Mouse (Mus musculus) MEL (cell line): ENCODE measurements around the gene Cpeb2. TPM values are rescaled to one million over a fixed set of nuclear protein-coding genes. Genes with fewer than 3 reads are reported as not detected.

ENCODE experiments used
- DNase-seq: peaks from one replicate; pipeline ENCODE4 v3.0.0; 2011; ENCODE audit warnings: low read depth, low spot score
- H3K27ac ChIP-seq: 2 replicates; pipeline ENCODE4 v1.5.1; 2012; ENCODE audit warnings: low read depth, mild to moderate bottlenecking, control low read depth, low read length, moderate library complexity; ENCODE audit not compliant: control insufficient read depth
- H3K27me3 ChIP-seq, 2 experiments: fragments of 150-350 bp in 1 of 2; sonication (generic) in 1 of 2; 2 replicates each; pipeline ENCODE4 v1.6.1; 2012; ENCODE audit warnings: low read length in 2 of 2, mild to moderate bottlenecking in 2 of 2, improper control_type of control experiment in 1 of 2, moderate library complexity in 1 of 2; ENCODE audit not compliant: insufficient read depth in 2 of 2, control insufficient read depth in 1 of 2
- H3K36me3 ChIP-seq, 2 experiments: 2 replicates each; pipeline ENCODE4 v1.6.1; 2012 to 2014; ENCODE audit warnings: low read length in 2 of 2, improper control_type of control experiment in 1 of 2, inconsistent platforms in 1 of 2, mild to moderate bottlenecking in 1 of 2; ENCODE audit not compliant: insufficient read depth in 2 of 2, control insufficient read depth in 1 of 2
- H3K4me1 ChIP-seq, 2 experiments: fragments of 150-350 bp in 1 of 2; sonication (generic) in 1 of 2; 2 replicates each; pipeline ENCODE4 v1.6.1; 2012; ENCODE audit warnings: low read length in 2 of 2, improper control_type of control experiment in 1 of 2, mild to moderate bottlenecking in 1 of 2; ENCODE audit not compliant: insufficient read depth in 2 of 2, control insufficient read depth in 1 of 2
- H3K4me3 ChIP-seq, 2 experiments: fragments of 150-350 bp in 1 of 2; sonication (generic) in 1 of 2; 2 replicates each; pipeline ENCODE4 v1.5.1; 2012; ENCODE audit warnings: low read depth in 2 of 2, low read length in 2 of 2, mild to moderate bottlenecking in 2 of 2, moderate library complexity in 2 of 2, control low read depth in 1 of 2, improper control_type of control experiment in 1 of 2; ENCODE audit not compliant: control insufficient read depth in 1 of 2, insufficient read depth in 1 of 2
- H3K79me2 ChIP-seq: 2 replicates; pipeline ENCODE4 v1.6.1; 2012; ENCODE audit warnings: mild to moderate bottlenecking, low read length, moderate library complexity; ENCODE audit not compliant: control insufficient read depth, poor library complexity, insufficient read depth
- H3K9ac ChIP-seq: 2 replicates; pipeline ENCODE4 v1.6.1; 2012; ENCODE audit warnings: low read depth, mild to moderate bottlenecking, control low read depth, low read length, moderate library complexity; ENCODE audit not compliant: control insufficient read depth, poor library complexity, severe bottlenecking
- H3K9me3 ChIP-seq: fragments of 150-350 bp; sonication (generic); replicated peaks from 2 replicates; pipeline ENCODE4 v1.6.1; 2012; ENCODE audit warnings: mild to moderate bottlenecking, low read length, improper control_type of control experiment, moderate library complexity; ENCODE audit not compliant: insufficient read depth
- CHD1 ChIP-seq: IDR thresholded peaks from 2 replicates; pipeline ENCODE4 v1.6.1; 2012; ENCODE audit warnings: low read depth, mild to moderate bottlenecking, inconsistent platforms, low read length, improper control_type of control experiment
- CHD2 ChIP-seq: IDR thresholded peaks from 2 replicates; pipeline ENCODE4 v1.6.1; 2011; ENCODE audit warnings: low read length, improper control_type of control experiment
- ELF1 ChIP-seq: IDR thresholded peaks from 2 replicates; pipeline ENCODE4 v1.6.1; 2014; ENCODE audit warnings: low read depth, mild to moderate bottlenecking, inconsistent platforms, low read length, improper control_type of control experiment, moderate library complexity
- HCFC1 ChIP-seq: IDR thresholded peaks from 2 replicates; pipeline ENCODE4 v1.6.1; 2012; ENCODE audit warnings: low read depth, mild to moderate bottlenecking, inconsistent platforms, low read length, improper control_type of control experiment, moderate library complexity
- KAT2A ChIP-seq: conservative IDR thresholded peaks from 2 replicates; pipeline ENCODE4 v1.6.1; 2012; ENCODE audit warnings: low read depth, low read length, improper control_type of control experiment, inconsistent platforms
- MAFK ChIP-seq: IDR thresholded peaks from 2 replicates; pipeline ENCODE4 v1.6.1; 2011; ENCODE audit warnings: low read depth, mild to moderate bottlenecking, low read length, improper control_type of control experiment, borderline replicate concordance
- MAX ChIP-seq: IDR thresholded peaks from 2 replicates; pipeline ENCODE4 v1.6.1; 2011; ENCODE audit warnings: low read length, improper control_type of control experiment
- MEF2A ChIP-seq: IDR thresholded peaks from 2 replicates; pipeline ENCODE4 v1.6.1; 2014; ENCODE audit warnings: low read depth, mild to moderate bottlenecking, inconsistent platforms, low read length, improper control_type of control experiment; ENCODE audit not compliant: poor library complexity, insufficient replicate concordance, severe bottlenecking; ENCODE audit errors: extremely low read depth
- MYB ChIP-seq: IDR thresholded peaks from 2 replicates; pipeline ENCODE4 v1.6.1; 2011; ENCODE audit warnings: mild to moderate bottlenecking, low read depth, low read length, improper control_type of control experiment
- MYC ChIP-seq: IDR thresholded peaks from 2 replicates; pipeline ENCODE4 v1.6.1; 2011; ENCODE audit warnings: low read depth, mild to moderate bottlenecking, low read length, improper control_type of control experiment, moderate library complexity
- NRF1 ChIP-seq: IDR thresholded peaks from 2 replicates; pipeline ENCODE4 v1.6.1; 2014; ENCODE audit warnings: low read depth, mild to moderate bottlenecking, inconsistent platforms, low read length, improper control_type of control experiment, moderate library complexity; ENCODE audit not compliant: poor library complexity, insufficient read depth, severe bottlenecking
- POLR2A ChIP-seq, 2 experiments: IDR thresholded peaks; 2 replicates each; pipeline ENCODE4 v1.6.1; 2011 to 2012; ENCODE audit warnings: low read length in 2 of 2, mild to moderate bottlenecking in 2 of 2, control low read depth in 1 of 2, improper control_type of control experiment in 1 of 2, low read depth in 1 of 2, moderate library complexity in 1 of 2; ENCODE audit not compliant: control insufficient read depth in 1 of 2, insufficient read depth in 1 of 2, poor library complexity in 1 of 2
- RAD21 ChIP-seq: IDR thresholded peaks from 2 replicates; pipeline ENCODE4 v1.6.1; 2011; ENCODE audit warnings: mild to moderate bottlenecking, low read depth, low read length, improper control_type of control experiment
- TAL1 ChIP-seq: IDR thresholded peaks from 2 replicates; pipeline ENCODE4 v1.6.1; 2012; ENCODE audit warnings: mild to moderate bottlenecking, inconsistent platforms, low read length, moderate library complexity, mixed read lengths
- TBP ChIP-seq: IDR thresholded peaks from 2 replicates; pipeline ENCODE4 v1.8.0; 2011; ENCODE audit warnings: low read depth, low read length, improper control_type of control experiment
- USF2 ChIP-seq, 2 experiments: IDR thresholded peaks; 2 replicates each; pipeline ENCODE4 v1.6.1; 2011 to 2012; ENCODE audit warnings: improper control_type of control experiment in 2 of 2, low read length in 2 of 2, borderline replicate concordance in 1 of 2, inconsistent platforms in 1 of 2, low read depth in 1 of 2, mild to moderate bottlenecking in 1 of 2; ENCODE audit not compliant: insufficient read depth in 1 of 2
- ZC3H11A ChIP-seq: IDR thresholded peaks from 2 replicates; pipeline ENCODE4 v1.6.1; 2012; ENCODE audit warnings: low read depth, mild to moderate bottlenecking, inconsistent platforms, low read length, improper control_type of control experiment
- ZMIZ1 ChIP-seq: IDR thresholded peaks from 2 replicates; pipeline ENCODE4 v1.6.1; 2012; ENCODE audit warnings: low read depth, mild to moderate bottlenecking, inconsistent platforms, low read length, improper control_type of control experiment, moderate library complexity
- ZNF384 ChIP-seq: IDR thresholded peaks from 2 replicates; pipeline ENCODE4 v1.6.1; 2012; ENCODE audit warnings: low read depth, mild to moderate bottlenecking, inconsistent platforms, low read length, improper control_type of control experiment
- polyA plus RNA-seq, 2 experiments: library from polyadenylated mRNA; stranded (reverse) in 1 of 2; unstranded in 1 of 2; fragments of >175 nt in 1 of 2; fragments of >200 nt in 1 of 2; gene quantifications; 2 replicates each; pipeline versions ENCODE4 v1.2.1 to v1.2.4; 2012; ENCODE audit warnings: low replicate concordance in 2 of 2, low read depth in 1 of 2; ENCODE audit not compliant: insufficient read length in 2 of 2, insufficient read depth in 1 of 2, missing spikeins in 1 of 2
- total RNA-seq: library from RNA; depleted of rRNA; stranded (reverse); fragments of 300-350 nt; gene quantifications from 2 replicates; pipeline ENCODE4 v1.2.3, GENCODE M21; 2012

Cpeb2 gene
- total and polyA plus RNA-seq, 3 experiments, result 0.69 to 2.0 TPM; not detected in 1

DNA sequence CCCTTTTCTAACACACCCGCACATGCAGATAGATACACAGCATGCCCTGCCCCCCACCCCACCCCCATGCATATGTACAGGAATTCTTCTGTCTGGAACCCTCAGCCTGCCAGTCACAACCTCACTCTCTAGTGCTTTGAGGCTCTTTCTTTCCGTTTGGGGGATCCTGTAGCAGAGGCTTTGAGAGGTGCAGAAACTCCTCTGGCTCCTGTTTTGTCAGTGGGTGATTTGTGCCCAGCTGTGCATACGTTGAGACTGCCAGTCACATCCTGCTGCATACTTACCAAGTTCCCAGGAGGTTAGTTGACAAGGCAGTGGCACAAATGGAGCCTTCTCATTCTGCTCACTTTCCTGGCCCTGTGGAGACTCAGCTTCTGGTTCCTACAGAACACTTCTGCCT is 68.0 kb downstream of the Cpeb2 start:
- no peak for DNase-seq
- Histone ChIP-seq H3K4me1 (peaks cover 4 to 13% of the 10 kb centered on the region in 2 experiments; a peak in 3 of 4 replicates), H3K27ac (no peak overlapping the region)

DNA sequence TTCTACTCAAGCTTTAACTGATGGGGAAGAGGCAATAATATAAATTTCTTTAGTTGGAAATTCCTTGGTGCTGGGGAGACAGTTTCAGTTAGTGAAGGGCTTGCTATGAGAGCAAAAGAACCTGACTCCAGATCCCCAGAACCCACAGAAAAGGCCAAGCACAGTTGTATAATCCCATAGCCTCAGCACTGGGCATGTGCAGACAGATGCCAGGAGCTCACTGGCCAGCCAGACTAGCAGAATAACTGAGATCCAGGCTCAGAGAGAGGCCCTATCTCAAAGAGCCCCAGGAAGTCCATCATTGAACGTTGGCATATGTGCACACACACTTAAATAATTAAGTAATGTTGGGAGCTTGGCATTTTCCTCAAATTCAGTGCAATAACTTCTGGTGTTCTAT is 70.5 kb downstream of the Cpeb2 start:
- Histone ChIP-seq H3K79me2 (no peaks in the 10 kb centered on the region), H3K9me3 (no peaks in the 10 kb centered on the region), H3K36me3 (no peaks in the 10 kb centered on the region; a peak in 1 of 4 replicates), H3K27me3 (peaks cover 0 to 2% of the 10 kb centered on the region in 2 experiments; a peak in 1 of 4 replicates), H3K4me3 (no peak overlapping the region), H3K27ac (no peak overlapping the region), H3K9ac (no peak overlapping the region), H3K4me1 (peaks cover 0 to 6% of the 10 kb centered on the region in 2 experiments; a peak in 2 of 4 replicates)
- TF ChIP-seq POLR2A (IDR thresholded peaks at IDR 0.05; ENCODE audit: control insufficient read depth in 1 of 2, insufficient read depth in 1 of 2, low read depth in 1 of 2, low read length in 2 of 2, poor library complexity in 1 of 2) (no peak), CHD1 (no peak), ZC3H11A (no peak), MYB (no peak), ELF1 (no peak), ZNF384 (no peak), USF2 (IDR thresholded peaks at IDR 0.05; ENCODE audit: borderline replicate concordance in 1 of 2, insufficient read depth in 1 of 2, low read depth in 1 of 2, low read length in 2 of 2) (no peak), MAX (no peak), ZMIZ1 (no peak), MAFK (no peak), KAT2A (no peak), TBP (no peak), HCFC1 (no peak), MEF2A (no peak), NRF1 (no peak), RAD21 (no peak), TAL1 (no peak), CHD2 (no peak)
- no peak for DNase-seq

More for the DNA sequence above, 68.0 kb downstream of the Cpeb2 start:
- no peaks in the 10 kb centered on the region for H3K9me3 ChIP-seq
- TF ChIP-seq MYC (no peak), USF2 (IDR thresholded peaks at IDR 0.05; ENCODE audit: borderline replicate concordance in 1 of 2, insufficient read depth in 1 of 2, low read depth in 1 of 2, low read length in 2 of 2) (no peak), TBP (no peak), MEF2A (no peak)
- H3K27me3 ChIP-seq, result peaks cover 0 to 2% of the 10 kb centered on the region in 2 experiments; a peak in 1 of 4 replicates
- no peaks in the 10 kb centered on the region for H3K79me2 ChIP-seq
- H3K4me3 ChIP-seq, result no peak overlapping the region
- no peak overlapping the region for H3K9ac ChIP-seq
- peaks cover 0 to 8% of the 10 kb centered on the region in 2 experiments; a peak in 2 of 4 replicates for H3K36me3 ChIP-seq
